Mouse (Mus musculus) v-Abl transformed pro-B cells (cell line): ENCODE data around the gene Usp6nl.

ENCODE experiments used
- in situ Hi-C, 2 experiments: fragments of 400-800 bp; cut with MboI; formaldehyde crosslinking; loops; one replicate each; pipeline ENCODE4 v1.15.1; 2025; ENCODE audit not compliant: unreplicated experiment in 2 of 2

The Usp6nl gene

DNA sequence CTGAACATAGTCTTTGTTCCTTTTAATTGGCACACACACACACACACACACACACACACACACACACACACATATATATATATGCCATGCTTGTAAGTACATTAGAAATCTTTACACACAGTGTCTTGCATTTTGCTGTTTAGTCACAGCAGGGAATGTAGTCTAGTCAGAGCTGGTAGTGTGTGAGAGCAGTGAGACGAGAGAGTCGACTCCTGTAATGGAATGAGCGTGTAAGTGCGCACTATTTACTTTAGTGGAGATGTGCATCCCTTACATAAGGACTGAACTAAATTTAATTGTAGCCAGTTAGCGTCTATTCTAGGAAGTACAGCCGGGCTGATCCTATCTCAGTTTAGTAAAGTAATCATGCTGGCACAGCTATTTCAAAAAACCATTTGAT, 44.5 kb downstream of the Usp6nl start:
- in situ Hi-C loops: no loop called here

- in situ Hi-C loops: no loop called here
Measured at GRCm38 (mm10) chr2:6367497-6367896, 45.0 kb downstream of the Usp6nl start.

DNA sequence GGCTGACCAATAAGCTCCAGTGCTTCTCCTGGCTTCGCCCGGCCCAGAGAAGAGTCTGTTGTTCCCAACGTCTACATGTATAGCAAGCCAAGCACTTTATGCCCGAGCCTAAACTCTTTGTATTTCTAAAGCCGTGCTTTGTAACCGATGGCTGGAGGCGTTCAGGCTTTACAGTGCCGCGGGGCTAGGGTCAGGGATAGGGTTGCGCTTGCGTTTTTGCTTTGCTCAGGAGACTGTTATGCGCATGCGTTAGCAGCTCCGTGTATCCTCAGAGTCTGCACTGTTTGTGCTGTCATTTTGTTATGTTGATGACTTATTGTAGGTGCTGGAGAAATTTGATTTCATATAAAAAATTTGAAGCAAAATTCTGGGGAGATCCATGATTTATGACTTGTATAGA, 51.7 kb downstream of the Usp6nl start:
- in situ Hi-C loops: no loop called here

GRCm38 (mm10) chr2:6376071-6376470, 53.6 kb downstream of the Usp6nl start:
- in situ Hi-C loops: no loop called here

DNA sequence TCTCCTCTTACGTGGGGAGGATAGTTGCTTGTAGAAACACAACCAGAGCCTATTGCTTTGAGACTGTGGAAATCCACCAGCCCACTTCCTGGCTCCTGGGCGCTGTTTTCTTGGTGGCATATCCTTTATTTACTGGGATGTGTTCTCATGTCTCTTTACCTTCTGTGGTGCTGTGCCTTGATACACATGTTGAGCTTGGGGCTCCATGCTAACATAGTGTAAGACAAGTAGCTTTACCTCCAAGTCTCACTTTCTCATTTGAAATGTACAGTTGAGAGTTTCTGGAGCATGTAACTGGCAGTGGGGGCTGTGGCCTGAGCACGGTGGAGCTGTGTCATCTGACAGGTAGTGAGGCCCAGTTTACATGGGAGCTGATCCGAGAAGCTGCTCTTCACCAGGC, 54.5 kb downstream of the Usp6nl start:
- in situ Hi-C loops: no loop called here

- in situ Hi-C loops: no loop called here
Measured at GRCm38 (mm10) chr2:6378590-6379205, 56.2 kb downstream of the Usp6nl start.

- in situ Hi-C loops: no loop called here
Measured at GRCm38 (mm10) chr2:6379731-6380212, 57.3 kb downstream of the Usp6nl start.

GRCm38 (mm10) chr2:6380401-6380800, 57.9 kb downstream of the Usp6nl start:
- in situ Hi-C loops: no loop called here

DNA sequence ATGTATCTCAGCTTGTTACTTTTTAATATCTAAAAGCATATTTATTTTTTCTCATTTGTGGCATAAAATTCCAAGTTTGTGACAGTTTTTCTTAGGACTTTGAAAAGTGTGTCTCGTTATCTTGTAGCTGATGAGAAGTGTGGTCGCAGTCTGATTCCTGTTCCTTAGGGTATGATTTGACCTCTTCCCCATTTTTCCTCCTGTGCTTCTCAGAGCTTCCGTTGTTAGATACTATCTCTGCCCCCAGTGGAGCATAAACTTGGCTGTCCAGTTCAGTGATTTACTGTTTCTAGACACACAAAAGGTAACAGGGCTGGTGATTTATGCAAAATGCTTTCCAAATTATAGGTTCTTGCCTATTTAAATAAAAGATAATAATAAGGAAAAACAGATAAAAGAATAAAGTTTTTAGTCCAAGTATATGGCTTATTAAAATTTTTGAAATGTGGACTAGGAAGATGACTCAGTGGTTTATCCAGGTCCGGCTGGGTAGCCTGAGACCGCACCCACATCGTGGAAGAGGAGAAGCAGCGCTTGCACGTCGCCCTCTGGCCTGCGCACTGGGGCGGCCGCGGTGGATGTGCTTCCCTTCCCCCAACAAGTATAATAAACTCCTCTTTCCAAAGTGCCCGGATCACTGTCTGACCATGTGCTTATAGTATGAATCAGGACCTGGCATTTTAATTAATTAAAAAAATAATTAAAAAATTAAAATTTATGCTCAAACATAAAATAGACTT, 62.1 kb downstream of the Usp6nl start:
- in situ Hi-C loops: no loop called here

DNA sequence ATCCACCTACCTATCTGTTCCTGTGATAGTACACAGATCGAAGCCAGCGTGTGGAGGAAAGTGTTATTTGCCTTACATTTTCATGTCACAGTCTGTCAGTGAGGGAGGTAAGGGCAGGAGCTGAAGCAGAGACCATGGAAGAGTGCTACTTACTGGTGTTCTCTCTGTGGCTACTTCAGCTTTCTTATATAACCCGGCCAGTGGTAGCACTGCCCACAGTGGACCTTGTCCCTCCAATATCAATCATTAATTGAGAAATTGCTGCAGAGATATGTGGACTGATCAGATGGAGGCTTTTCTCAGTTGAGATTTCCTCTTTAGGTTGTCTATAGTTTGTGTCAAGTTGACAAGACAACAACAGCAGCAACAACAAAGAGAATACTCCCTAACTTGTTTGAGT, 66.7 kb downstream of the Usp6nl start:
- in situ Hi-C loops: no loop called here

GRCm38 (mm10) chr2:6391261-6391660, 68.8 kb downstream of the Usp6nl start:
- in situ Hi-C loops: no loop called here

- in situ Hi-C loops: no loop called here
Measured at GRCm38 (mm10) chr2:6391940-6392339, 69.5 kb downstream of the Usp6nl start.

GRCm38 (mm10) chr2:6395851-6396625, 73.6 kb downstream of the Usp6nl start:
- in situ Hi-C loops: no loop called here

DNA sequence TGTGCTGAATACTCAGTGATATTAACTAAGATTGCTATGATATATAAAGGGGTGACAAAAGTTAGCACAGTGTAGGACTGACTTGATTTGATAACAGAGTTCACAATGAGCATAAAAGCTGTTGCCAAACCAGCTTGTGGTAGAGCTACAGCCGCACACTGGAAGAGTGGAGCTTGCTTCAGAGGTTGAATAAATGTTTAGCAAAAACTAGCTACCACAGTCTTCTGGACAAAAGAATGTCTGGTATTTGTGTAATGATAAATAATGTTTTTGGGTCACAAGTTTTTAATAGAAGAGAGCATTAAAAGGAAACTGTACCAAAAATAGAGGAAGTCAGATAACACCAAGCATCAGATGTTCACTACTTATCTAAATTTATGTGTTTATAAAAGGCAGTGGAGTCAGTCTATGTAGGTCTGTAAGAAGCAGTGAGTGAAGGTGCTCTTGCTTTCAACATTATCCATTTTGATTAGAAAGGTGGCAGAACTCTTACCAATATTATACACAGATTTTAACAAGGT, 74.2 kb downstream of the Usp6nl start:
- in situ Hi-C loops: no loop called here

- in situ Hi-C loops: no loop called here
Measured at GRCm38 (mm10) chr2:6397166-6397565, 74.7 kb downstream of the Usp6nl start.

DNA sequence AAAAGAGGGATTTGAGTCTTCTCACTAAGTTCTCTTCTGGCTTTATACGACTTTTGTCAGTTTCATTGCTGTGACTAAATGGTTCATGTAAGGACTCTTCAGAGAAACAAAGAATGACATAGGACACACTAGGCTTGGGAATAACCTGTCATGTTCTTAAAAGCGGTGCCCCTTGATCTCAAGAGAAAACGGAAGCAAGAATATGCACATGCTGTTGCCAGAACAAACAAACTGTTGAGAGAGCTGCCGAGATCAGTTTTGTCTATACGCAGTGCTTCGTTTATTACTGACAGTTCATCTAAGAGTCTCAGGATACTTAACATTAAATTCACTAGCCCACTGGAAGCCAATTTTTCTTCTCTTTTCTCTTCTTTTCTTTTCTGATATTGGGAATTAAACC, 76.4 kb downstream of the Usp6nl start:
- in situ Hi-C loops: no loop called here

DNA sequence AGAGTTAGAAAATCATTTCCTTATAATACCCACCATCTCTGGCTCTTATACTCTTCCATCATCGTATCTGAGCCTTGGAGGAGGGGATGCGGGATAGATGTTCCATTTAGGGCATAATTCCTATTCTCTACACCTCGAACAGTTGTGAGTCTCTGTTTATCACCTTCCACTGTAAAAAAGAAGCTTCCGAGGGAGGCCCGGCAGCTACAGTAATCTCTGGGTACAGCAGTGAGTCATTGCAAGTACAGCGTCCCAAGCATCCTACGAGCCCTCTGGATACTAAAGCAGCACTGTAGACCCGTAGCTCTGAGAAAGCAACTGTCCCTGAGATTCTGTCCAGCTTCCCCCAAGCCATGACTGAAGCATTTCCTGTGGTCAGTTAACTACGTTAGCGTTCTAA, 78.6 kb downstream of the Usp6nl start:
- in situ Hi-C loops: loop anchor here (5.0 to 25.0 kb wide), 3 partner anchors 179 to 1314 kb away; no protein-coding TSS in a partner anchor

DNA sequence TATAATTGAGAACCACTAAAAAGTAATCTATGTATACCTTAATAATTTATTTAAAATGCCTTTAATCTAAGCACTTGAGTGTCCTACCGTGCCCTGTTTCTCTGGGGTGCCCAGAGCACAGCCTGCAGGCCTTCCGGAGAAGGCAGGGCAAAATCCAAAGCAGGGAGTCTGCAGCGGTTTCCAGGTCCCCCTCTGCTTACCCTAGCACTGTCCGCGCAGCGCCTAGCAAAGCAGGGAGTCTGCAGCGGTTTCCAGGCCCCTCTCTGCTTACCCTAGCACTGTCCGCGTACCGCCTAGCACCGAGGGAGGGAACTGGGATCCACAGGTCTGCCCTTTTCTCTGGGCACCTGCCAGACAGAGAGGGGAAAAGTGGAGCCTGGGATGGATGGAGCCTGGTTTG, 80.9 kb downstream of the Usp6nl start:
- in situ Hi-C loops: loop anchor here (5.0 to 25.0 kb wide), 3 partner anchors 181 to 1316 kb away; no protein-coding TSS in a partner anchor

- in situ Hi-C loops: loop anchor here (5.0 to 25.0 kb wide), 3 partner anchors 182 to 1317 kb away; no protein-coding TSS in a partner anchor
Measured at GRCm38 (mm10) chr2:6403991-6404390, 81.5 kb downstream of the Usp6nl start.

- in situ Hi-C loops: loop anchor here (5.0 to 25.0 kb wide), 3 partner anchors 182 to 1317 kb away; no protein-coding TSS in a partner anchor
Measured at GRCm38 (mm10) chr2:6404627-6405026, 82.2 kb downstream of the Usp6nl start.
